Mouse (Mus musculus) heart, embryonic 10.5 days (tissue): Measurements from ENCODE around the gene Tbcc. TPM values are rescaled to one million over a fixed set of nuclear protein-coding genes. Genes with fewer than 3 reads are reported as not detected.

Experiments used
- DNase-seq: peaks from one replicate; pipeline ENCODE4 v3.0.0-alpha.2; 2017; ENCODE audit warnings: low spot score
- H3K27ac ChIP-seq: fragments of 300-500 bp; sonication (generic); 2 replicates; pipeline ENCODE4 v1.5.1; 2016; ENCODE audit warnings: mild to moderate bottlenecking
- H3K27me3 ChIP-seq: fragments of 300-500 bp; sonication (generic); 2 replicates; pipeline ENCODE4 v1.6.1; 2016; ENCODE audit warnings: mild to moderate bottlenecking; ENCODE audit not compliant: poor library complexity, insufficient read depth, severe bottlenecking
- H3K36me3 ChIP-seq: fragments of 300-500 bp; sonication (generic); 2 replicates; pipeline ENCODE4 v1.6.1; 2016; ENCODE audit warnings: mild to moderate bottlenecking, moderate library complexity
- H3K4me1 ChIP-seq: fragments of 300-500 bp; sonication (generic); 2 replicates; pipeline ENCODE4 v1.6.1; 2016; ENCODE audit warnings: mild to moderate bottlenecking
- H3K4me3 ChIP-seq: fragments of 300-500 bp; sonication (generic); 2 replicates; pipeline ENCODE4 v1.5.1; 2016; ENCODE audit warnings: mild to moderate bottlenecking, moderate library complexity
- H3K9me3 ChIP-seq: fragments of 300-500 bp; sonication (generic); 2 replicates; pipeline ENCODE4 v1.6.1; 2016; ENCODE audit warnings: mild to moderate bottlenecking, moderate library complexity
- WGBS: fragments of 180-500 bp; shearing (Covaris S2); methylation state at CpG from one replicate; pipeline ENCODE4 v1.1.7; 2016; 5-methylcytosine and 5-hydroxymethylcytosine counted together
- polyA plus RNA-seq: library from polyadenylated mRNA; unstranded; fragments of >200 nt; fragmentation: Nextera tagmentation; extraction: Ambion mirVana; gene quantifications from 2 replicates; pipeline ENCODE4 v1.2.1, GENCODE M21; 2016

Gene Tbcc
- polyA plus RNA-seq, 1 experiment from 2014 or later, result 63.2 TPM

- no peak for DNase-seq
These were observed 34.4 kb upstream of the Tbcc start for GRCm38 (mm10) chr17:46856107-46856388.

GRCm38 (mm10) chr17:46856471-46857360 is 33.8 kb upstream of the Tbcc start:
- Histone ChIP-seq H3K27ac (peak overlapping the region; percentile 100), H3K36me3 (no peaks in the 10 kb centered on the region), H3K4me3 (peak overlapping the region; percentile 94), H3K27me3 (no peaks in the 10 kb centered on the region), H3K9me3 (no peaks in the 10 kb centered on the region), H3K4me1 (peaks cover 36% of the 10 kb centered on the region)
- under 1% methylated on average over 75 of the region's 87 CpGs for WGBS
- DNase-seq, result peak; percentile 83

More at GRCm38 (mm10) chr17:46856107-46856388, 34.4 kb upstream of the Tbcc start:
- peak overlapping the region; percentile 100 for H3K27ac ChIP-seq
- H3K4me1 ChIP-seq, result peaks cover 36% of the 10 kb centered on the region
- no peaks in the 10 kb centered on the region for H3K9me3 ChIP-seq
- WGBS, result 30% methylated on average over 4 of the region's 4 CpGs
- H3K27me3 ChIP-seq, result no peaks in the 10 kb centered on the region
- H3K4me3 ChIP-seq, result peak overlapping the region; percentile 94
- no peaks in the 10 kb centered on the region for H3K36me3 ChIP-seq

GRCm38 (mm10) chr17:46857361-46857902 is 33.1 kb upstream of the Tbcc start:
- peak; percentile 93 for DNase-seq
- under 1% methylated on average over 47 of the region's 52 CpGs for WGBS
- peak overlapping the region; percentile 94 for H3K4me3 ChIP-seq

GRCm38 (mm10) chr17:46857903-46858748 is 32.4 kb upstream of the Tbcc start, which contains the start of gene Bicral:
Gene Bicral, minus strand, starts transcription at chr17:46858482.
- no peak for DNase-seq
- no peaks in the 10 kb centered on the region for H3K9me3 ChIP-seq
- no peaks in the 10 kb centered on the region for H3K27me3 ChIP-seq
- peak within 1 kb of the TSS; percentile 100 for H3K27ac ChIP-seq
- peaks cover 31% of the 10 kb centered on the region for H3K4me1 ChIP-seq
- H3K4me3 ChIP-seq, result peak within 1 kb of the TSS; percentile 94
- WGBS, result 3% methylated on average over 55 of the region's 65 CpGs
- H3K36me3 ChIP-seq, result no peaks in the 10 kb centered on the region

More at GRCm38 (mm10) chr17:46857361-46857902, 33.1 kb upstream of the Tbcc start:
- Histone ChIP-seq H3K4me1 (peaks cover 36% of the 10 kb centered on the region), H3K36me3 (no peaks in the 10 kb centered on the region), H3K9me3 (no peaks in the 10 kb centered on the region), H3K27ac (peak overlapping the region; percentile 100), H3K27me3 (no peaks in the 10 kb centered on the region)

GRCm38 (mm10) chr17:46858749-46859444 is 31.6 kb upstream of the Tbcc start:
- 18% methylated on average over 9 of the region's 9 CpGs for WGBS
- Histone ChIP-seq H3K4me3 (peak overlapping the region; percentile 94), H3K27me3 (no peaks in the 10 kb centered on the region), H3K9me3 (no peaks in the 10 kb centered on the region), H3K36me3 (no peaks in the 10 kb centered on the region), H3K27ac (peak overlapping the region; percentile 100), H3K4me1 (peaks cover 25% of the 10 kb centered on the region)
- no peak for DNase-seq

GRCm38 (mm10) chr17:46860120-46860519 is 30.4 kb upstream of the Tbcc start:
- H3K36me3 ChIP-seq, result no peaks in the 10 kb centered on the region
- no peaks in the 10 kb centered on the region for H3K27me3 ChIP-seq
- no peak overlapping the region for H3K27ac ChIP-seq
- H3K4me3 ChIP-seq, result no peak overlapping the region
- no peaks in the 10 kb centered on the region for H3K9me3 ChIP-seq
- DNase-seq, result no peak
- 93% methylated on average over 4 of the region's 4 CpGs for WGBS
- H3K4me1 ChIP-seq, result peaks cover 20% of the 10 kb centered on the region

- Histone ChIP-seq H3K4me3 (no peak overlapping the region), H3K27ac (no peak overlapping the region), H3K4me1 (peaks cover 12% of the 10 kb centered on the region), H3K36me3 (no peaks in the 10 kb centered on the region), H3K9me3 (no peaks in the 10 kb centered on the region), H3K27me3 (no peaks in the 10 kb centered on the region)
- WGBS, result 51% methylated on average over 7 of the region's 7 CpGs
- DNase-seq, result no peak
These were observed 25.8 kb upstream of the Tbcc start for GRCm38 (mm10) chr17:46864566-46865195.

GRCm38 (mm10) chr17:46866836-46867235 is 23.6 kb upstream of the Tbcc start:
- Histone ChIP-seq H3K4me3 (no peak overlapping the region), H3K36me3 (no peaks in the 10 kb centered on the region), H3K9me3 (no peaks in the 10 kb centered on the region), H3K4me1 (peaks cover 12% of the 10 kb centered on the region), H3K27ac (no peak overlapping the region), H3K27me3 (no peaks in the 10 kb centered on the region)
- DNase-seq, result no peak
- 79% methylated on average over 12 of the region's 12 CpGs for WGBS

GRCm38 (mm10) chr17:46870204-46870798 is 20.2 kb upstream of the Tbcc start:
- Histone ChIP-seq H3K4me1 (peaks cover 25% of the 10 kb centered on the region), H3K36me3 (no peaks in the 10 kb centered on the region), H3K4me3 (no peak overlapping the region), H3K27me3 (no peaks in the 10 kb centered on the region), H3K9me3 (no peaks in the 10 kb centered on the region), H3K27ac (no peak overlapping the region)
- 86% methylated on average over 5 of the region's 5 CpGs for WGBS
- DNase-seq, result no peak

- Histone ChIP-seq H3K9me3 (no peaks in the 10 kb centered on the region), H3K36me3 (no peaks in the 10 kb centered on the region), H3K27ac (no peak overlapping the region), H3K4me1 (peaks cover 25% of the 10 kb centered on the region), H3K4me3 (no peak overlapping the region), H3K27me3 (no peaks in the 10 kb centered on the region)
- WGBS, result 42% methylated on average over 1 of the region's 1 CpGs
- DNase-seq, result no peak
These were observed 19.6 kb upstream of the Tbcc start for GRCm38 (mm10) chr17:46870913-46871312.

- no peak overlapping the region for H3K4me3 ChIP-seq
- no peaks in the 10 kb centered on the region for H3K9me3 ChIP-seq
- peaks cover 26% of the 10 kb centered on the region for H3K4me1 ChIP-seq
- no peaks in the 10 kb centered on the region for H3K36me3 ChIP-seq
- no peak for DNase-seq
- WGBS, result 77% methylated on average over 7 of the region's 7 CpGs
- no peak overlapping the region for H3K27ac ChIP-seq
- no peaks in the 10 kb centered on the region for H3K27me3 ChIP-seq
These were observed 17.7 kb upstream of the Tbcc start for GRCm38 (mm10) chr17:46872806-46873205.

GRCm38 (mm10) chr17:46874133-46874532 is 16.4 kb upstream of the Tbcc start:
- H3K27me3 ChIP-seq, result no peaks in the 10 kb centered on the region
- no peaks in the 10 kb centered on the region for H3K9me3 ChIP-seq
- H3K36me3 ChIP-seq, result no peaks in the 10 kb centered on the region
- peaks cover 26% of the 10 kb centered on the region for H3K4me1 ChIP-seq
- DNase-seq, result peak; percentile 85
- H3K4me3 ChIP-seq, result peak overlapping the region; percentile 22; the same call in 1 of the 2 replicates
- peak overlapping the region; percentile 78 for H3K27ac ChIP-seq
- WGBS, result 7% methylated on average over 10 of the region's 10 CpGs
